Mouse (Mus musculus): ENCODE data around the gene Usp48.

Usp48 gene

GRCm38 (mm10) chr4:137610256-137610655 lies 16.7 kb downstream of the Usp48 start:
- DNase-seq = no peak

GRCm38 (mm10) chr4:137622847-137623246 lies 29.3 kb downstream of the Usp48 start:
- no peak for DNase-seq

- DNase-seq = no peak
Measured at GRCm38 (mm10) chr4:137627476-137628235, 34.1 kb downstream of the Usp48 start.

- no peak for DNase-seq
Measured at GRCm38 (mm10) chr4:137628400-137628799, 34.8 kb downstream of the Usp48 start.

- DNase-seq = no peak
Measured at GRCm38 (mm10) chr4:137629354-137629753, 35.8 kb downstream of the Usp48 start.

GRCm38 (mm10) chr4:137630153-137630552 lies 36.6 kb downstream of the Usp48 start:
- no peak for DNase-seq

- no peak for DNase-seq
Measured at GRCm38 (mm10) chr4:137631596-137631995, 38.0 kb downstream of the Usp48 start.

- no peak for DNase-seq
Measured at GRCm38 (mm10) chr4:137633394-137633793, 39.8 kb downstream of the Usp48 start.

GRCm38 (mm10) chr4:137636597-137636996 lies 43.0 kb downstream of the Usp48 start:
- DNase-seq = no peak

- DNase-seq = no peak
Measured at GRCm38 (mm10) chr4:137641556-137641955, 48.0 kb downstream of the Usp48 start.

- DNase-seq = no peak
Measured at GRCm38 (mm10) chr4:137642101-137642500, 48.5 kb downstream of the Usp48 start.

- DNase-seq = no peak
Measured at GRCm38 (mm10) chr4:137643459-137643858, 49.9 kb downstream of the Usp48 start.

GRCm38 (mm10) chr4:137646262-137646661 lies 52.7 kb downstream of the Usp48 start:
- DNase-seq = no peak

- DNase-seq = no peak
Measured at GRCm38 (mm10) chr4:137647648-137648047, 54.1 kb downstream of the Usp48 start.

GRCm38 (mm10) chr4:137648230-137648629 lies 54.7 kb downstream of the Usp48 start:
- no peak for DNase-seq

- DNase-seq = no peak
Measured at GRCm38 (mm10) chr4:137650912-137651311, 57.4 kb downstream of the Usp48 start.

GRCm38 (mm10) chr4:137652835-137653346 lies 59.3 kb downstream of the Usp48 start:
- DNase-seq = no peak

- no peak for DNase-seq
Measured at GRCm38 (mm10) chr4:137655241-137656031, 61.9 kb downstream of the Usp48 start.

- DNase-seq = no peak
Measured at GRCm38 (mm10) chr4:137657674-137658073, 64.1 kb downstream of the Usp48 start.

- DNase-seq = no peak
Measured at GRCm38 (mm10) chr4:137659541-137659940, 66.0 kb downstream of the Usp48 start.

GRCm38 (mm10) chr4:137660364-137661077 lies 67.0 kb downstream of the Usp48 start:
- DNase-seq = no peak

GRCm38 (mm10) chr4:137661078-137661450 lies 67.5 kb downstream of the Usp48 start:
- no peak for DNase-seq

- no peak for DNase-seq
Measured at GRCm38 (mm10) chr4:137661547-137661946, 68.0 kb downstream of the Usp48 start.

Data from spleen, adult 18-20 months (tissue).